Mouse (Mus musculus): ENCODE measurements around the gene Ccdc88c.

The Ccdc88c gene

DNA sequence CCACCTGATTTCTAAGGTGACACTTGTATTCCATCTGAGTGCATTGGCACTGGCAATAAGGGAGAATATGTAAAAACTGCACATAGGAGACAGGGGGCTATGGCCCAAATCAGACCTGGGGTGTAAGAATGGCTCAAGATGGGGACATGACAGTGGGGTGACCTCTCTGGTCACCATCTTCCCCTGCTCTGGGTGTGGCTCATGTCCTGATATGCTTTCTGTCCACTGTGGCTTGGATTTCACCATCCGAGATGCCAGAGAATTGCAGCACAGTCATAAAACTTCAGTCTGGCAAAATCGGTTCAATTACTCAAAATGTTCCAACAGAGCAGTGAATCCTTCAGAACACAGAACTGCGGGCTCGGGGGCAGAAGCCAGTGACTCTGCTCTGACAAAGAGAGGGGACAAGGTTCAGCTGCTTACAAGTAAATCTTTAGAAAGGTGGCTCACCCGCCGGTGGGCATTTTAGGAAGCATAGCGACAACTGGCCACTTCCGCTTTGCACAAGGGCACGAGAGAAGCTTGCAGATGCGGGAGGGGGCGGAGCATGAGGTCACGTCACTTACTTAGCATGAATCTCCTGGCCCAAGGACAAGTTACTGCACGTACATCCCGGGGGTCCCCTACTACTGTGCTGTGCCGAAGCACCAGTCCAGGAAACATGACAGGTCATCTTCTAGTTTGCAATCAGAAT is 104.1 kb downstream of the Ccdc88c start:
- DNase-seq = peak; percentile 17

GRCm38 (mm10) chr12:100910731-100911130 is 118.1 kb downstream of the Ccdc88c start:
- DNase-seq = no peak

DNA sequence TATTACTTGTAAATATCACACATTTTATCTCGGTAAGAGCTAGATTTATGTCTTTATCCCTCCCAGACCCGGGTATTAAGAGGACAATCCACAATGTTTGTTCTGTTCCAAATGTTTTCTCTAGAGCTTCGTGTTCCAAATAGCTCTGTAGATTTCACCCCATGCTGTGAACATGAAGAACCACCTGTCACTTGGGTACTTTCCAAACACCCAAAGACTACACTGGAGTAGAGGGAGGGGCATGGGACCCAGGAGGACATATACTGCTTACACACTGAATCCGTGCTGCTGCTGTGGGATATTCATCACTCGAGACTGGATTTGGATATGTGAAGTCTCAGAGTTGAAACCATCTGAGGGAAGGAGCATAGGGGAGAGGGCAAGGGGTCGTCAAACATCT is 119.1 kb downstream of the Ccdc88c start:
- no peak for DNase-seq

DNA sequence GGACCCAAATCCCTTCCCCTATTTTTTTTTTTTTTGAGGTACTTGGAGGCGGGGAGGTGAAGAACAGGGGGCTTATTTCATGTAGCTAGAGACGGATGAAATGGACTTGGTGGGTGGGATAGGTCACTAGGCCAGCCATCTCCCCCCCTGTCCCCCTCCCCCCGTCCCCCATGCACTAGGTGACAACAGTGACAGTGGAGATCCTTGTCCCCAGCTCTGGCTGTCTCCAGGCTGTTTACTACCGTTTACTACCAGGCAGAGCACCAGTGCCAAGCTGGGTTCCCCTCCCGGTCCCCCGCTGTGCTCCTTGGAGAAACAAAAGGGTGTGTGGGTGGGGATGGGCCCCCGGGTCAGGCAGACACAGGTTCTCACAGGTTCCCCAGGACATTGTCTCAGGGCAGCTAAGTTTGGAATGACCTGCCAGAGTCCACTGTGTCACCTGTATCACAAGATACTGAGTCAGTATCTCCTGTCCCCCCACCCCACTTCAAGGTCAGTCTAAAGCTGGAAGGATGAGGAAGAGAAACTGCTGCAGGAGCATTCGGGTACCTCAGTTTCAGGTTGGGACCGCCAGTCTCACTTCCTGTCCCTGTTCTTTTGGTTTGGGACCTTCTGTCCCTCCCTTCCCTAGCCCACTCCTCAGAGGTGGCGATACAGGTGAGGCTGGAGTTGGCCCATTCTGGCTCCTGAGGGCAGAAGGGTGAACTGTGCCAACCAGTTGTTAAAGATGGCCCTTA is 120.4 kb downstream of the Ccdc88c start:
- DNase-seq = no peak

GRCm38 (mm10) chr12:100907598-100908297 is 121.1 kb downstream of the Ccdc88c start, which contains the start of gene Gpr68:
Gene Gpr68 (minus strand): TSS chr12:100908198.
- no peak for DNase-seq

DNA sequence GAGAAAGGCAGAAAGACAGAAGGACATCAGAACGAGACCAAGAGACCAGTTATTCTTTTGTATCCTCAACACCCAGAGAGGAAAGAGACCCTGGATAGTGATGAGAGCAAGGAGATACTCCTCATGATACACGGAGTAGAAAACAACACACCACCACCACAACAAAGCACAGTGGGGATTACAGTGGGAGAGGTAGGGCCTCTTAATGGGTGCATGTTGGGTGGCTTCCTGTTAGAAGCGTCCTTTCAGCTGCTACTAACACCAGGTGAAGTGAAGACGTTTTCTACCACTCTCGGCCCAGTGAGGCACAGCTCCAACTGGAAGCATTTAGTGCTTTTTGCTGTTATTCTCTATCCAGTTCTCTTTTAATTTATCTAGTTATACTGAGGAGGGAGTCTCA is 122.0 kb downstream of the Ccdc88c start:
- no peak for DNase-seq

DNA sequence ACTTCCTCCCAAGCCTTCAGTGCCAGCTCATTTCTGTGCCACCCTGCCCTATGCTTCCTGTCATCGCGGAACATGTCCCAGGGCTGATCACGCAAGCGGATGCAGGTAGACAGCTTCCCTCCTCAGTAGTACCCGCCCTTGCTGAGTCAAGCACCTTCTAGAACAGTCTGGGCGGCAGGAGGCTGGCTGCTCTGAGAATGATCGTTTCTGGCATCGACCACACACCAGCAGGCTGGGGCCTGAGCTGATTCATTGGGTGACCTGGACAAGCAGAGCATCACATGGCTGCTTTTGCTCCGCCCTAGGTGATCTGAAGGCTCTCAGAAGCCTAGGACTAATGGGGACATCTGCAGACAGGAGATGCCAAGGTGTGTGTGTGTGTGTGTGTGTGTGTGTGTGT is 125.1 kb downstream of the Ccdc88c start:
- no peak for DNase-seq

DNA sequence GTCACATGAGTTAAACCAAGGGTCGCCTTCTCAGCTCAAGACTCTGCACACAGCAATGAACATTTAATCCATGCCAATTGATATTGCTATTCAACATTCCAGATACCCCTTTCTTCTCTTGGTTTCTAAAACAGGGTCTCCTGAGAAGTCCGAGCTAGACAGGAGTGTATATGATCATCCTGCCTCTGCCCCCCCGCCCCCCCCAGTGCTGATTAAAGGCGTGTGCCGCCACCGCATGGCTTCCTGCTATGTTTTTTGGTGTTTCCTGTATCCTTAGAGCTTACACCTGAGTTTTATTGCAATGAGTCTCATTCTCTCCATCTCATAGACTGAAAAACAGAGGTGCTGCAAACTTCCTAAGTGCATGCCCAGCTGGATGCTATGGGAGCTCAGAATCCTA is 127.5 kb downstream of the Ccdc88c start:
- no peak for DNase-seq

DNA sequence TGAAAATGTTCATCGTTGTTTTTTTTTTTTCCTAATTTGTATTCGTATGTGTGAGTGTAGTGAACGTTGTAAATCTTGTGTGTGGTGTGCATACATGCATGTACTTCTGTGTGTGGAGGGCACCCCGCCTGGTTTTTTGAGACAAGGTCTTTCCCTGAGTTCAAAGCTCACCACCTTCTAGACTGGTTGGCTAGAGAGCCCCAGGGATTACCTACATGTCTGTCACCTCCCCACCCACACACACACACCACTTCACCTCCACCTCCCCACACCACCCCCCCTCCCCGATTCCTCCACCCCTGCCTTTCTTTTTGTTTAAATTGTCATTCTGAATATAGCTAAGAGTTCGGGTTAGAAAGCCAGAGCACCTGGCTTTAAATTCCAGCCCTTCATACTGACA is 128.0 kb downstream of the Ccdc88c start:
- DNase-seq = no peak

DNA sequence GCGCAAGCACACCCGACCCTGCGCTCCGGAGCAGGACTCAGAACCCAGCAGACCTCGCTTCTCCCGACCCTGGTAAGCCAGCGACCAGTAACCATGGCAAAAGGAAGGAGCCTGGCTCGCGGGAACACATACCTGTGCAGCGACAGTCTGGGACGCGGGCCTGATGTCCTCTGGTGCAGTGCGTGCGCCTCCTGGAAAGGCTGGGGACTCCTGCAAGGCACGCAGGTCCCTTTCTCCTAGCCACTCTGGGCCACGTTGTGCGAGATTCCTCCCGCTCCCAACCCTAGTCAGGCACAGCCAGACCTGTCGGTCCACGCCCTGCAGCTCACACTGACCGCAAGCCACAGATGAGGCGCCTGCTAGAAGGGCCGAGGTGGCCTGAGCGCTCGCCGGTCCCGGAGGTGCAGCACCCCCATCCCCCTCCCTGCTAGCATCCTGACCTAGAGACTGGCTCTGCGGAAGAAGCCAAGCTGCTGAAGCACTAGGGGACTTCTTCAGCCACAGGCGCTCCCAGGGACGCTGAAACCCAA is 129.7 kb downstream of the Ccdc88c start:
- DNase-seq = no peak

DNA sequence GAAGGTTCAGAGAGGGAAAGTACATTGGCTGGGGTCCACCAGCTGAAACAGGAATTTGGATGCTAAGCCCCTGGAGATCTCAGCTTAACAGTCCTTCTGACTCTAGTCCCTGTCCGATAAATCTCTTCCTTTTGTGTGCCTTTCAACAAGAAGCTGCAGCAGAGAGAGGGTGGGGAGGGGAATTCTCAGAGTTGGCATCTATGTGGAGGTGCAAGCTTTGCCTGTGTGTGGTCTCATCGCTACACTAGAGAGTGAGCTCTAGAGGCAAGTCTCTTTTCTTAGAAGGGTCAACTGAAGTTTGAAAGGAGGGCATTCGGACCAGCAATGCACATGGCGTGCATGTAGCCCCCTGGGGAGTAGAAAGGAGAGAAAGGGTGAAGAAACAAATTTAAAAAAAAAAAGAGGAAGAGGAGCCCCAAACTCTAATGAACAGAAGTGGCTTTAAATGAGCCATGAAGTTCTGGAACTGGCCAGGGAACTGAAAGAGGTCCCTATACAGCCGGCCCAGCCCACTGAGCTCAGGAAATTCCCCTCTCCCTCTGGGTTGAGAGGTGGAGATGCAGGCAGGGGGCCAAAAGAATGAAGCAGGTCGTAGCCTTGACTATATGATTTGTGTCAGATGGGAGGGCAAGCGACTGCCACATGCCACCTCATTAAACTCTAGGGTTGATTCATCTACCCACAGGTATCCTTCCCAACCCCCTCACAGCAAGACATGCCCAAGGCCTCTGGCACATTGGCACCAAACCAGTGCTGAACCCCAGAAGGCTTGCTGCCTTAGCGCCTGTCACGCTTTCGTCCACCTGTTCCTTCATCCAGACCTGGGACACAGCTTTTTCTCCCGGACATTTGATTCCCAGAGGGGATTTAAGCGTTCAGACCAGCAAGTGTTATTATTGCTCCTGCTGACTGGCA is 130.9 kb downstream of the Ccdc88c start:
- no peak for DNase-seq

DNA sequence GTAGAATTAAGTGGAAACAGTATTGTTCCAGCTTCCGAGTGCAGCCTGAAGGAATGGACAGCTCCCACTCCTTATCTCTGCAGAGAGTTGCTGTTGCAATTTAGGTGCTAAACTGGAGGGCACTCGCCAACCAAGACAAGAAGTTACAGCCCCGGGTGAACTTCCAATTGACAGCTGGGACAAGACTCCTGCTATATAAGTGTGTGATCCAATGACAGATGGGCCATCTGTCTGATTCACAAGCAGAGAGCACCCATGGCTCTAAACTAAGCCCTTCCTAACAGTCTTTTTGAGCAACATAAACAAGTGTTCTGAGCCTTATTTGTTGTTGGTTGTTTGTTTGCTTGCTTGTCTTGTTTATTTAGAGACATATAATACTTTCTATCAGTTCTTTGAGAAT is 132.2 kb downstream of the Ccdc88c start:
- DNase-seq = no peak

- no peak for DNase-seq
These were observed 133.4 kb downstream of the Ccdc88c start for GRCm38 (mm10) chr12:100895504-100895903.

DNA sequence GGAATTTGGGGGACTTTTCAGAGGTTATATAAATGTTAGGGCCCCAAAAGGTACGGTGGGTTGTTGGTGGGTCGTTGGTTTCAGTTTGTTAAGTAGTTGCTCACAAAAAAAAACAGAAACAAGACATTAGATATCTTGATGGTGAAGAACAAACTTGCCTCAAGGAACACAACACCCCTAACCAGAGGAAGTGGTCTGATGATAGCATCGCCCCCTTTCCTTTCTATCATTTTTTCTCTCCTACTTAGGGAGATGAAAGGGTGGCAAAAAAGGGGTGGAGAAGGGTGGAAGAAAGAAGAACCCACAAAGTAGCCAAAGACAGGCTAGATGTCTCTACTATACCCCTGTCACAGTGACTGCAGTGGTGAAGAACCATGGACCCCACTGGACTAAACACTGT is 138.3 kb downstream of the Ccdc88c start:
- DNase-seq = no peak

DNA sequence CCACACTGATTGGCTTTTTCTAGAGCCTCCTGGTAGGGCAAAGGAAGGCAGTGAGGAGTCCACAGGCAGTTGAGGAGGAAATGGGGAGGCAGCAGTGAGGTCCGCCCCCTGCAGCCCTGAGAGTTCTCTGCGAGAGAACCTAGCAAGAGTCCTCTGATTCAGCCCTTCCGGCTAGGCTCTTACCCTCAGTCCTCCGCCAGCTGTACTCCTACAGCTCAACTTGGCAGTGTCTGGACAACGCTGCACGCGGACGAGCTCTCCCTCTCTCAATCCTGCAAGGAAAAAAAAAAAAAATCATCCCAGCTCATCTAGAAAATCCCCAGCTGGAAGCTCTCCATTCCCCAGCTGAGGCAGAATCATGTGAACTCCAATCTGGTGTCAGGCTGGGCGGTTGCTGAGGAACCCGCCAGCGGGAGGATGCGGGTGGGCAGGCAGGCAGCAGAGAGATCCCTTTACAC is 141.0 kb downstream of the Ccdc88c start:
- DNase-seq = no peak

DNA sequence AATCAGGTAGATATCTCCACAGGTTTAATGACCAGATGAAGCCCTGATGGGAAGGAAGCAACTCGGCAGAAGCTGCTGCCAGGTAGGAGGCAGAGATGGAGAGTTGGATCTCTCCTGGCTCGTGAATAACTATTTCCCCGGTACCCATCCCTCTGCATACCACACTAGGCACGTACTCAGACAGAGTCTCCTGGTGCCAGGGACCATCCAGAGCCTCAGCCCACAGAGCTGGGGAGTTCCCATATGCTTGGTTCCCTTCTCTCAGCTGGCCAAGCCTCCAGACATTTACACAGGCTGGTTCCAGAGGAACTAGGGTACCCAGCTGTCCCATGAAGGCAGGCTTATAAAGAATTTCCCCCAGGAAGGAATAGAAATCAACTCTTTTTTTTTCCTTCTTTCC is 142.0 kb downstream of the Ccdc88c start:
- no peak for DNase-seq

DNA sequence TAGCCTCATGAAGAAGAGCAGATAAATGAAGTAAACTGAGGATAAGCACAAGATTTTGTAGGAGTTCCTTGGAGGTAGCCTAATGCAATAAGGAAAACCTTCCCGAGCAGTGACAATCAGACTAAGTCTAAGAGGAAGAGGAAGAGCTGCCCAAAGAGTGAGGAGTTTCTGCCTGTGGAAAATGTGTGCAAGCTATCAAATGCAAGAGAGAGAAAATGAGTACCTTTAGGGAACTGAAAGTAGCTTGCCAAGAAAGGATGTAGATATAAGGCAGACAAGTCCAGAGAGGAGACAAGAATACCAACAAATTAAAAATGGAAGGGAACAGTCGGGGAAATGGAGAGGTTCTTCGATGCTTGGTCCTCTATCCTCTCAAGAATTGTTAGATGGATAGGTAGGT is 143.3 kb downstream of the Ccdc88c start:
- DNase-seq = no peak

DNA sequence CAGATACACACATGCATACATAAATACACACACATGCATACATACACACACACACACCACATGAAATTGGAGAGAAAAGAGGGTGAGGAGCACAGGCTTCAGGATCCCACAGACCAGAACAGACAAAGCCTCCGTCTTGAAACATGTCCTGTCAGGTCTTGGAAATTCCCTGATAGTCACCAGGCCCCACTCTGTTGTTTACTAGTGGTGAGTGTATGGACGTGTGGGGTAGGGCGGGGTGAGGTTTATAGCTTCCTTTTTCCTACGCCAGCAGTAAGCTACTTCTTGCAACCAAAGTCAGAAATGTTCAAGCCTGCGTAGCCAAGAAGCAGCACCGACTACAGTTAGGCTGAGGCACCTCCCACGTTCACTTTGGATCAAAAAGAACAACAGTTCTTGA is 145.7 kb downstream of the Ccdc88c start:
- DNase-seq = no peak

DNA sequence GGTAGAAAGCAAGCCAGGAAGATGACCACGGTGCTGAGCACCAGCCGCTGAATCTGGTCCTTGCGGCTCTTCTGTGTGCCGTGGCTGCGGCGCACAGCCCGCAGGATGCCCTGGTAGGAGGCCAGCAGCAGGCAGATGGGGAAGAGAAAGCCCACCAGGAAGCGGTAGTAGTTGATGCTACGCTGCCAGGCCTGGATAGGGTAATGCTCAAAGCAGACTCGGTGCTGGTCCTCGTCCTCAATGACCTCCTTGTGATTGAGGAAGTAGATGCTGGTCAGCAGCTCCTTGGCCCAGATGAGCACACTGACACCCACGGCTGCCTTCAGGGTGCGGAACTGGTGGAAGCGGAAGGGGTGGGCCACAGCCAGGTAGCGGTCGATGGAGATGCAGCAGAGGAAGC is 150.3 kb downstream of the Ccdc88c start:
- DNase-seq = no peak

- no peak for DNase-seq
These were observed 150.9 kb downstream of the Ccdc88c start for GRCm38 (mm10) chr12:100877936-100878335.

DNA sequence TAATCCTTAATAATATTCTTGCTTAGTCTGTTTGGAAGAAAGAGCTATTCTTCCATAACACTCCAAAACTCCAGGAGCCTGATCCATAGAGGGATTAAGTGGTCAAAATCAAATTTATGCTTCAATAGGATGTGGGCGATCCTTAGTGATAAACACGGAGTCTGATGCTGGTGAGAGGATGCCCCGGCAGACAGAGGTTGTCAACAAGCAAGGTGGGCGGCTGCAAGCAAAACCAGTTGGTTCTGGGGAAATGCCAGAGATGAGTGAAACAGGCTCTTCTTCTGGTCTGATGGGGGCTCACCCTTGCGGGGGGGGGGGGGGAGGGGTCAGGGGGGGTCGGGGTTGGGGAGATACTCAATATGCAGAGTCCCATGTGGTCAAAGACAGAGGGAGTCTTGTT is 152.9 kb downstream of the Ccdc88c start:
- no peak for DNase-seq

DNA sequence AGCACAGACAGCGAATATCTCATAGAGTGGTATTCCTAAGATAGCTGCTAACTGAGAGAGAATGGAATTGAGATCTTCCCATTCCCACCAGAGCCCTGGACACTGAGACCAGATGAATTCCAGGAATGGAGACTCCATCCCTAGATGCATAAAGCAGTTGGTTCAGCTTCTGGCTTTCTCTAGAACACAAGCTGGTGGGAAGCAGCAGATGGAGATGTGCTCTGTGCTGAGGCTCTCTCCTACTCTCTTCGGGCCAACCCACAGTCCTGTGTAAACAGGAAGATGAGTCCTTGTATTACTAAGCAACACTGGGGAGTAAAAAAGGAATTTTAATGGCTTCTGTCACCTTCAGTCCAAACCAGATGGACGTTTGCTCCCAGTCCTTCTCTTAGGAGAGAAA is 153.3 kb downstream of the Ccdc88c start:
- DNase-seq = no peak

DNA sequence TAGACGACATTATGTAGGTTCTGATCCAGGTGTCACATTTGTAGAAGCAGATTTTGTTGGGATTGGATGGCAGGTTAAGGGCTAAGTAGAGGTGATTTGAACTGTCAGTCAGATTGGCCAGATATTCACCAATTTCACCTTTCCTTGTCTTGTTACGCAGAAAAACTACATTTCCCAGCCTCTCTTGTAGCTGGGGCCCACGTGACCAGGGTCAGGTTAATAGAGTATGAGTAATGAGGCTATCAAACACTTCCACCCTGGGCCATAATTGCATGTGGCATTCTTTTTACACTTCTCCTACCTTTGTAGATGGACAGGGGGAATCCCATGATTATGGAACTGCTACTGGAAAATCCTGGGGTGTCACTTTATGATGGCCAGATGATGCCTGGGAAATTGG is 155.2 kb downstream of the Ccdc88c start:
- DNase-seq = no peak

Measured in kidney, adult 9 months (tissue).